Mouse (Mus musculus): ENCODE results near the gene Vmn2r56.

DNA sequence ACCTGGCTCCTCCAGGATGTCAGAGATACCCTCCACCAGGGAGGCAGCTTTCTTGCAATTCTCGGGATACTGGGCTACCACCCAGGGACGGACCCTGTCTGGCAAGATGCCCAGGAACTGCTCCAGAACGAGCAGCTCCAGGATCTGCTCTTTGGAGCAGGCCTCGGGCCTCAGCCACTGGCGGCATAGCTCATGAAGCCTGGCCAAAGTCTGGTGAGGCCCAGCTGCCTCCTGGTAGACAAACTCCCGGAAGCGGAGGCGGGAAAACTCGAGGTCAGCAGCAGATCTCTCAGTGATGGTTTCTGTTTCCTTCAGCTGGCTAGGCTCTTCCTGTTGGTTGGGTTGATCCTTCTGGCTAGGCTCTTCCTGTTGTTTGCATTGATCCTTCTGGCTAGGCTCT is 39.3 kb upstream of the Vmn2r56 start:
- no peak for TF ChIP-seq RCOR1 (IDR thresholded peaks at IDR 0.05; ENCODE audit: low read depth, low read length)
- no peak for TF ChIP-seq CTCF (IDR thresholded peaks at IDR 0.05 in 2 of 3, conservative IDR thresholded peaks at IDR 0.05 in 1 of 3; ENCODE audit: control insufficient read depth in 1 of 3, insufficient read depth in 1 of 3, low read depth in 2 of 3, low read length in 3 of 3, poor library complexity in 1 of 3, severe bottlenecking in 1 of 3)
